Mouse (Mus musculus) spleen, postnatal 4 days (tissue): ENCODE measurements around the gene Emx1.

Experiments used
- DNase-seq, 2 experiments: peaks; one replicate each; pipeline ENCODE4 v3.0.0; 2022; ENCODE audit warnings: low spot score in 2 of 2

The Emx1 gene

GRCm38 (mm10) chr6:85189361-85189760, 2.1 kb downstream of the Emx1 start:
- no peak for DNase-seq

GRCm38 (mm10) chr6:85189911-85190591, 2.8 kb downstream of the Emx1 start:
- DNase-seq, result no peak

GRCm38 (mm10) chr6:85190671-85191070, 3.4 kb downstream of the Emx1 start:
- DNase-seq, result no peak

- no peak for DNase-seq
Observed at GRCm38 (mm10) chr6:85191751-85192440, 4.7 kb downstream of the Emx1 start.

- DNase-seq, result no peak
Observed at GRCm38 (mm10) chr6:85193381-85194318, 6.4 kb downstream of the Emx1 start.

- no peak for DNase-seq
Observed at GRCm38 (mm10) chr6:85197951-85198350, 10.7 kb downstream of the Emx1 start.

GRCm38 (mm10) chr6:85206182-85206938, 19.1 kb downstream of the Emx1 start:
- no peak for DNase-seq

GRCm38 (mm10) chr6:85206939-85207285, 19.7 kb downstream of the Emx1 start:
- no peak for DNase-seq

- no peak for DNase-seq
Observed at GRCm38 (mm10) chr6:85207345-85207744, 20.1 kb downstream of the Emx1 start.

GRCm38 (mm10) chr6:85209226-85209967, 22.2 kb downstream of the Emx1 start:
- no peak for DNase-seq

- DNase-seq, result no peak
Observed at GRCm38 (mm10) chr6:85210686-85211085, 23.4 kb downstream of the Emx1 start.

- no peak for DNase-seq
Observed at GRCm38 (mm10) chr6:85218251-85218650, 31.0 kb downstream of the Emx1 start.

GRCm38 (mm10) chr6:85218684-85219445, 31.6 kb downstream of the Emx1 start:
- DNase-seq, result no peak

- DNase-seq, result no peak
Observed at GRCm38 (mm10) chr6:85219706-85220105, 32.5 kb downstream of the Emx1 start.

GRCm38 (mm10) chr6:85220917-85221316, 33.7 kb downstream of the Emx1 start:
- no peak for DNase-seq

- DNase-seq, result no peak
Observed at GRCm38 (mm10) chr6:85222551-85222950, 35.3 kb downstream of the Emx1 start.

- DNase-seq, result no peak
Observed at GRCm38 (mm10) chr6:85223498-85224150, 36.4 kb downstream of the Emx1 start.

- DNase-seq, result no peak
Observed at GRCm38 (mm10) chr6:85224442-85224891, 37.2 kb downstream of the Emx1 start.

GRCm38 (mm10) chr6:85226570-85226969, 39.3 kb downstream of the Emx1 start:
- no peak for DNase-seq

GRCm38 (mm10) chr6:85227520-85227919, 40.3 kb downstream of the Emx1 start:
- no peak for DNase-seq
